Mouse (Mus musculus): ENCODE data around the gene 3110082I17Rik. TPM values are rescaled to one million over a fixed set of nuclear protein-coding genes. Genes with fewer than 3 reads are reported as not detected.

3110082I17Rik gene
- polyA plus RNA-seq, 1 experiment from 2014 or later = 12.7 TPM

- H3K36me3 ChIP-seq (replicated peaks; ENCODE audit: control insufficient read depth, insufficient read depth) = no peaks in the 10 kb centered on the region
- peaks cover 14% of the 10 kb centered on the region for H3K4me1 ChIP-seq (replicated peaks; ENCODE audit: control insufficient read depth, insufficient read depth, low read length)
- 2% methylated on average over 36 of the region's 39 CpGs for WGBS
- peak overlapping the region; percentile 89 for H3K4me2 ChIP-seq (replicated peaks)
- no peaks in the 10 kb centered on the region for H3K9me3 ChIP-seq (ENCODE audit: control insufficient read depth, low read length)
- DNase-seq (ENCODE audit: low spot score) = peak; percentile 91
- ATAC-seq (ENCODE audit: low FRiP score) = peak; percentile 94
- H3K27ac ChIP-seq = peak overlapping the region; percentile 84
- H3K9ac ChIP-seq = peak overlapping the region; percentile 89
- no peaks in the 10 kb centered on the region for H3K27me3 ChIP-seq (ENCODE audit: control insufficient read depth, insufficient read depth, low read length)
- H3K4me3 ChIP-seq (replicated peaks; ENCODE audit: low read length) = peak overlapping the region; percentile 82
Measured at GRCm38 (mm10) chr5:139371631-139372401, 88.5 kb downstream of the 3110082I17Rik start.

- Histone ChIP-seq H3K9ac (peak overlapping the region; percentile 89; the same call in 1 of the 2 replicates), H3K4me2 (replicated peaks) (peak overlapping the region; percentile 89), H3K27ac (no peak overlapping the region), H3K27me3 (ENCODE audit: control insufficient read depth, insufficient read depth, low read length) (no peaks in the 10 kb centered on the region), H3K4me1 (replicated peaks; ENCODE audit: control insufficient read depth, insufficient read depth, low read length) (peaks cover 14% of the 10 kb centered on the region), H3K9me3 (ENCODE audit: control insufficient read depth, low read length) (no peaks in the 10 kb centered on the region), H3K36me3 (replicated peaks; ENCODE audit: control insufficient read depth, insufficient read depth) (no peaks in the 10 kb centered on the region), H3K4me3 (replicated peaks; ENCODE audit: low read length) (peak overlapping the region; percentile 82; the same call in 1 of the 2 replicates)
- no peak for ATAC-seq (ENCODE audit: low FRiP score)
- DNase-seq (ENCODE audit: low spot score) = no peak
- 54% methylated on average over 5 of the region's 5 CpGs for WGBS
Measured at GRCm38 (mm10) chr5:139371118-139371517, 89.2 kb downstream of the 3110082I17Rik start.

- H3K27me3 ChIP-seq (ENCODE audit: control insufficient read depth, insufficient read depth, low read length) = no peaks in the 10 kb centered on the region
- no peak for ATAC-seq (ENCODE audit: low FRiP score)
- H3K9ac ChIP-seq = no peak overlapping the region
- H3K36me3 ChIP-seq (replicated peaks; ENCODE audit: control insufficient read depth, insufficient read depth) = no peaks in the 10 kb centered on the region
- no peak for DNase-seq (ENCODE audit: low spot score)
- no peak overlapping the region for H3K4me3 ChIP-seq (replicated peaks; ENCODE audit: low read length)
- H3K9me3 ChIP-seq (ENCODE audit: control insufficient read depth, low read length) = no peaks in the 10 kb centered on the region
- 82% methylated on average over 6 of the region's 6 CpGs for WGBS
- no peak overlapping the region for H3K27ac ChIP-seq
- H3K4me2 ChIP-seq (replicated peaks) = no peak overlapping the region
- H3K4me1 ChIP-seq (replicated peaks; ENCODE audit: control insufficient read depth, insufficient read depth, low read length) = peaks cover 14% of the 10 kb centered on the region
Measured at GRCm38 (mm10) chr5:139370336-139370735, 90.0 kb downstream of the 3110082I17Rik start.

- no peak for ATAC-seq (ENCODE audit: low FRiP score)
Measured at GRCm38 (mm10) chr5:139368638-139369320, 91.5 kb downstream of the 3110082I17Rik start.

GRCm38 (mm10) chr5:139367884-139368458 lies 92.4 kb downstream of the 3110082I17Rik start:
- Histone ChIP-seq H3K4me1 (replicated peaks; ENCODE audit: control insufficient read depth, insufficient read depth, low read length) (peaks cover 21% of the 10 kb centered on the region), H3K9me3 (ENCODE audit: control insufficient read depth, low read length) (no peaks in the 10 kb centered on the region), H3K4me2 (replicated peaks) (no peak overlapping the region), H3K9ac (no peak overlapping the region), H3K27ac (no peak overlapping the region), H3K4me3 (replicated peaks; ENCODE audit: low read length) (no peak overlapping the region), H3K27me3 (ENCODE audit: control insufficient read depth, insufficient read depth, low read length) (no peaks in the 10 kb centered on the region), H3K36me3 (replicated peaks; ENCODE audit: control insufficient read depth, insufficient read depth) (no peaks in the 10 kb centered on the region)
- ATAC-seq (ENCODE audit: low FRiP score) (no peak), DNase-seq (ENCODE audit: low spot score) (no peak)
- WGBS = 91% methylated on average over 4 of the region's 4 CpGs

More at GRCm38 (mm10) chr5:139368638-139369320, 91.5 kb downstream of the 3110082I17Rik start:
- Histone ChIP-seq H3K4me1 (replicated peaks; ENCODE audit: control insufficient read depth, insufficient read depth, low read length) (peaks cover 21% of the 10 kb centered on the region), H3K4me3 (replicated peaks; ENCODE audit: low read length) (no peak overlapping the region), H3K9ac (no peak overlapping the region), H3K36me3 (replicated peaks; ENCODE audit: control insufficient read depth, insufficient read depth) (no peaks in the 10 kb centered on the region), H3K27ac (no peak overlapping the region), H3K9me3 (ENCODE audit: control insufficient read depth, low read length) (no peaks in the 10 kb centered on the region), H3K27me3 (ENCODE audit: control insufficient read depth, insufficient read depth, low read length) (no peaks in the 10 kb centered on the region), H3K4me2 (replicated peaks) (no peak overlapping the region)
- no peak for DNase-seq (ENCODE audit: low spot score)
- WGBS = 81% methylated on average over 11 of the region's 11 CpGs

GRCm38 (mm10) chr5:139366484-139366883 lies 93.8 kb downstream of the 3110082I17Rik start:
- no peaks in the 10 kb centered on the region for H3K27me3 ChIP-seq (ENCODE audit: control insufficient read depth, insufficient read depth, low read length)
- 72% methylated on average over 11 of the region's 11 CpGs for WGBS
- no peaks in the 10 kb centered on the region for H3K36me3 ChIP-seq (replicated peaks; ENCODE audit: control insufficient read depth, insufficient read depth)
- ATAC-seq (ENCODE audit: low FRiP score) = no peak
- DNase-seq (ENCODE audit: low spot score) = no peak
- no peak overlapping the region for H3K9ac ChIP-seq
- no peaks in the 10 kb centered on the region for H3K9me3 ChIP-seq (ENCODE audit: control insufficient read depth, low read length)
- peaks cover 11% of the 10 kb centered on the region for H3K4me1 ChIP-seq (replicated peaks; ENCODE audit: control insufficient read depth, insufficient read depth, low read length)
- no peak overlapping the region for H3K4me2 ChIP-seq (replicated peaks)
- no peak overlapping the region for H3K4me3 ChIP-seq (replicated peaks; ENCODE audit: low read length)
- H3K27ac ChIP-seq = no peak overlapping the region

- WGBS = 71% methylated on average over 1 of the region's 1 CpGs
- no peak for DNase-seq (ENCODE audit: low spot score)
Measured at GRCm38 (mm10) chr5:139365827-139366226, 94.5 kb downstream of the 3110082I17Rik start.

GRCm38 (mm10) chr5:139364911-139365571 lies 95.3 kb downstream of the 3110082I17Rik start:
- H3K4me2 ChIP-seq (replicated peaks) = no peak overlapping the region
- H3K27ac ChIP-seq = no peak overlapping the region
- H3K36me3 ChIP-seq (replicated peaks; ENCODE audit: control insufficient read depth, insufficient read depth) = no peaks in the 10 kb centered on the region
- DNase-seq (ENCODE audit: low spot score) (no peak), ATAC-seq (ENCODE audit: low FRiP score) (peak; percentile 19; the same call in 1 of the 2 replicates)
- H3K4me3 ChIP-seq (replicated peaks; ENCODE audit: low read length) = no peak overlapping the region
- peak overlapping the region; percentile 2; the same call in 1 of the 2 replicates for H3K9ac ChIP-seq
- 0 out of 2 replicates have a peak, but pooled peaks cover 7% of the 10 kb centered on the region for H3K4me1 ChIP-seq (replicated peaks; ENCODE audit: control insufficient read depth, insufficient read depth, low read length)
- WGBS = 42% methylated on average over 5 of the region's 5 CpGs
- no peaks in the 10 kb centered on the region for H3K9me3 ChIP-seq (ENCODE audit: control insufficient read depth, low read length)
- no peaks in the 10 kb centered on the region for H3K27me3 ChIP-seq (ENCODE audit: control insufficient read depth, insufficient read depth, low read length)

More at GRCm38 (mm10) chr5:139365827-139366226, 94.5 kb downstream of the 3110082I17Rik start:
- Histone ChIP-seq H3K4me2 (replicated peaks) (no peak overlapping the region), H3K4me1 (replicated peaks; ENCODE audit: control insufficient read depth, insufficient read depth, low read length) (0 out of 2 replicates have a peak, but pooled peaks cover 7% of the 10 kb centered on the region), H3K27me3 (ENCODE audit: control insufficient read depth, insufficient read depth, low read length) (no peaks in the 10 kb centered on the region), H3K4me3 (replicated peaks; ENCODE audit: low read length) (no peak overlapping the region), H3K27ac (no peak overlapping the region), H3K9me3 (ENCODE audit: control insufficient read depth, low read length) (no peaks in the 10 kb centered on the region), H3K36me3 (replicated peaks; ENCODE audit: control insufficient read depth, insufficient read depth) (no peaks in the 10 kb centered on the region), H3K9ac (no peak overlapping the region)
- no peak for ATAC-seq (ENCODE audit: low FRiP score)

Measured in hindbrain, embryonic 14.5 days (tissue).